Mouse (Mus musculus) liver, embryonic 14.5 days (tissue): Measurements from ENCODE around the gene Ifitm6. TPM values are rescaled to one million over a fixed set of nuclear protein-coding genes. Genes with fewer than 3 reads are reported as not detected.

Experiments
- ATAC-seq: fragments of 200-750 bp; cut with Nextera tagmentation; 2 replicates; pipeline ENCODE4 v1.8.0; 2017; ENCODE audit warnings: moderate number of reproducible peaks, mild to moderate bottlenecking, moderate library complexity; ENCODE audit not compliant: insufficient read depth
- DNase-seq, 3 experiments: peaks; one replicate each; pipeline ENCODE4 v3.0.0-alpha.2; 2012 to 2013; ENCODE audit warnings: low read depth in 3 of 3, low spot score in 3 of 3
- H3K27ac ChIP-seq: fragments of 300-500 bp; sonication (generic); 2 replicates; pipeline ENCODE4 v1.5.1; 2014; ENCODE audit warnings: moderate library complexity, mild to moderate bottlenecking, control low read depth, inconsistent platforms
- H3K27me3 ChIP-seq: fragments of 300-500 bp; sonication (generic); 2 replicates; pipeline ENCODE4 v1.6.1; 2014; ENCODE audit warnings: mild to moderate bottlenecking, low read length, moderate library complexity; ENCODE audit not compliant: control insufficient read depth, insufficient read depth
- H3K36me3 ChIP-seq: fragments of 300-500 bp; sonication (generic); replicated peaks from 2 replicates; pipeline ENCODE4 v1.6.1; 2014; ENCODE audit warnings: low read depth; ENCODE audit not compliant: control insufficient read depth, insufficient read depth
- H3K4me1 ChIP-seq, 2 experiments: fragments of 200-500 bp in 1 of 2; fragments of 300-500 bp in 1 of 2; sonication (generic) in 1 of 2; replicated peaks; 2 replicates each; pipeline ENCODE4 v1.6.1; 2012 to 2014; ENCODE audit warnings: antibody characterized with exemption in 1 of 2, inconsistent platforms in 1 of 2, low read length in 1 of 2; ENCODE audit not compliant: control insufficient read depth in 2 of 2, insufficient read depth in 2 of 2
- H3K4me2 ChIP-seq: fragments of 300-500 bp; sonication (generic); 2 replicates; pipeline ENCODE4 v1.6.1; 2014; ENCODE audit warnings: low read depth, mild to moderate bottlenecking, control low read depth, moderate library complexity
- H3K4me3 ChIP-seq, 2 experiments: fragments of 200-500 bp in 1 of 2; fragments of 300-500 bp in 1 of 2; sonication (generic) in 1 of 2; 2 replicates each; pipeline ENCODE4 v1.5.1; 2012 to 2014; ENCODE audit warnings: low read depth in 2 of 2, low read length in 2 of 2, mild to moderate bottlenecking in 2 of 2, control low read depth in 1 of 2, inconsistent platforms in 1 of 2, moderate library complexity in 1 of 2; ENCODE audit not compliant: insufficient read depth in 1 of 2
- H3K9ac ChIP-seq: fragments of 300-500 bp; sonication (generic); replicated peaks from 2 replicates; pipeline ENCODE4 v1.6.1; 2014; ENCODE audit warnings: mild to moderate bottlenecking, control low read depth, moderate library complexity
- H3K9me3 ChIP-seq: fragments of 300-500 bp; sonication (generic); 2 replicates; pipeline ENCODE4 v1.6.1; 2016; ENCODE audit warnings: low read length, mixed read lengths; ENCODE audit not compliant: control insufficient read depth
- CTCF ChIP-seq: IDR thresholded peaks from 2 replicates; pipeline ENCODE4 v1.5.1; 2016; ENCODE audit warnings: antibody characterized with exemption, low read depth, control low read depth
- EP300 ChIP-seq: IDR thresholded peaks from 2 replicates; pipeline ENCODE4 v1.6.1; 2016; ENCODE audit warnings: antibody characterized with exemption, low read depth
- WGBS: fragments of 180-500 bp; shearing (Covaris S2); extraction: QIAGEN DNeasy Blood & Tissue Kit; methylation state at CpG from one replicate; pipeline ENCODE4 v1.1.7; 2014; ENCODE audit not compliant: insufficient replicate concordance; 5-methylcytosine and 5-hydroxymethylcytosine counted together
- polyA plus RNA-seq, 2 experiments: library from polyadenylated mRNA; depleted of rRNA in 1 of 2; stranded (reverse) in 1 of 2; unstranded in 1 of 2; fragments of >200 nt; fragmentation: Nextera tagmentation in 1 of 2; extraction: Ambion mirVana in 1 of 2; gene quantifications; 2 replicates each; pipeline versions ENCODE4 v1.2.1 to v1.2.3; 2012 to 2014

Ifitm6 gene
- polyA plus RNA-seq, 2 experiments: 9.2 to 9.6 TPM

GRCm38 (mm10) chr7:141019028-141019427, 1.3 kb upstream of the Ifitm6 start:
- no peak overlapping the region for H3K4me2 ChIP-seq
- H3K27me3 ChIP-seq: no peaks in the 10 kb centered on the region
- H3K9ac ChIP-seq: no peak overlapping the region
- 0 out of 4 replicates have a peak, but pooled peaks cover 0 to 2% of the 10 kb centered on the region in 2 experiments for H3K4me1 ChIP-seq
- 67% methylated on average over 5 of the region's 5 CpGs for WGBS
- TF ChIP-seq EP300 (no peak), CTCF (no peak)
- ATAC-seq: no peak
- DNase-seq: no peak
- no peaks in the 10 kb centered on the region for H3K36me3 ChIP-seq
- no peak overlapping the region for H3K4me3 ChIP-seq
- no peak overlapping the region for H3K27ac ChIP-seq
- H3K9me3 ChIP-seq: no peaks in the 10 kb centered on the region

GRCm38 (mm10) chr7:141016707-141017697, 722 bp downstream of the Ifitm6 start:
- no peak overlapping the region for H3K4me3 ChIP-seq
- no peaks in the 10 kb centered on the region for H3K36me3 ChIP-seq
- TF ChIP-seq CTCF: no peak
- H3K27me3 ChIP-seq: no peaks in the 10 kb centered on the region
- ATAC-seq: no peak
- H3K9ac ChIP-seq: no peak overlapping the region
- 69% methylated on average over 10 of the region's 10 CpGs for WGBS
- no peak overlapping the region for H3K4me2 ChIP-seq
- H3K4me1 ChIP-seq: peaks cover 1 to 7% of the 10 kb centered on the region in 2 experiments; a peak in 3 of 4 replicates
- no peaks in the 10 kb centered on the region for H3K9me3 ChIP-seq
- no peak for DNase-seq
- no peak overlapping the region for H3K27ac ChIP-seq

- H3K9ac ChIP-seq: no peak overlapping the region; the same call in 1 of the 2 replicates
- H3K4me2 ChIP-seq: peak overlapping the region; percentile 63
- H3K27ac ChIP-seq: no peak overlapping the region
- no peaks in the 10 kb centered on the region for H3K36me3 ChIP-seq
- H3K4me1 ChIP-seq: peaks cover 15 to 34% of the 10 kb centered on the region in 2 experiments
- no peak overlapping the region for H3K4me3 ChIP-seq
- ATAC-seq: peak; percentile 17; the same call in 1 of the 2 replicates
- H3K9me3 ChIP-seq: no peaks in the 10 kb centered on the region
- TF ChIP-seq EP300 (no peak), CTCF (no peak)
- no peaks in the 10 kb centered on the region; the same call in 1 of the 2 replicates for H3K27me3 ChIP-seq
- DNase-seq: no peak
- WGBS: 61% methylated on average over 7 of the region's 7 CpGs
Measured at GRCm38 (mm10) chr7:141011238-141011770, 6.4 kb downstream of the Ifitm6 start.

GRCm38 (mm10) chr7:141010593-141010992, 7.1 kb downstream of the Ifitm6 start, which contains the start of gene Ifitm3:
Ifitm3 (minus strand) TSS chr7:141010770.
- 19% methylated on average over 10 of the region's 10 CpGs for WGBS
- ATAC-seq: no peak
- TF ChIP-seq EP300: no peak
- no peak for TF ChIP-seq CTCF

GRCm38 (mm10) chr7:141009665-141010064, 8.1 kb downstream of the Ifitm6 start:
- ATAC-seq: no peak
- WGBS: 73% methylated on average over 9 of the region's 9 CpGs
- Histone ChIP-seq H3K27me3 (no peaks in the 10 kb centered on the region; the same call in 1 of the 2 replicates), H3K9me3 (no peaks in the 10 kb centered on the region), H3K9ac (no peak overlapping the region), H3K4me3 (peak overlapping the region; percentile 10 to 67; a peak in 3 of 4 replicates), H3K4me1 (peaks cover 15 to 32% of the 10 kb centered on the region in 2 experiments), H3K36me3 (no peaks in the 10 kb centered on the region), H3K27ac (no peak overlapping the region), H3K4me2 (peak overlapping the region; percentile 63)
- TF ChIP-seq CTCF: no peak
- TF ChIP-seq EP300: no peak
- no peak for DNase-seq

More at GRCm38 (mm10) chr7:141010593-141010992, 7.1 kb downstream of the Ifitm6 start, which contains the start of gene Ifitm3:
- peak within 1 kb of the TSS; percentile 63 for H3K4me2 ChIP-seq
- peak within 1 kb of the TSS; percentile 39 to 67 for H3K4me3 ChIP-seq
- H3K9me3 ChIP-seq: no peaks in the 10 kb centered on the region
- no peak within 1 kb of the TSS; the same call in 1 of the 2 replicates for H3K9ac ChIP-seq
- H3K27ac ChIP-seq: no peak within 1 kb of the TSS
- peaks cover 15 to 34% of the 10 kb centered on the region in 2 experiments for H3K4me1 ChIP-seq
- H3K27me3 ChIP-seq: no peaks in the 10 kb centered on the region; the same call in 1 of the 2 replicates
- no peak for DNase-seq
- H3K36me3 ChIP-seq: no peaks in the 10 kb centered on the region
